Mouse (Mus musculus) thymus, postnatal 10 days (tissue): Measurements from ENCODE around the gene Hnrnpul1.

ENCODE experiments used
- DNase-seq, 2 experiments: peaks; one replicate each; pipeline ENCODE4 v3.0.0; 2021; ENCODE audit warnings: low spot score in 2 of 2

Hnrnpul1 gene

DNA sequence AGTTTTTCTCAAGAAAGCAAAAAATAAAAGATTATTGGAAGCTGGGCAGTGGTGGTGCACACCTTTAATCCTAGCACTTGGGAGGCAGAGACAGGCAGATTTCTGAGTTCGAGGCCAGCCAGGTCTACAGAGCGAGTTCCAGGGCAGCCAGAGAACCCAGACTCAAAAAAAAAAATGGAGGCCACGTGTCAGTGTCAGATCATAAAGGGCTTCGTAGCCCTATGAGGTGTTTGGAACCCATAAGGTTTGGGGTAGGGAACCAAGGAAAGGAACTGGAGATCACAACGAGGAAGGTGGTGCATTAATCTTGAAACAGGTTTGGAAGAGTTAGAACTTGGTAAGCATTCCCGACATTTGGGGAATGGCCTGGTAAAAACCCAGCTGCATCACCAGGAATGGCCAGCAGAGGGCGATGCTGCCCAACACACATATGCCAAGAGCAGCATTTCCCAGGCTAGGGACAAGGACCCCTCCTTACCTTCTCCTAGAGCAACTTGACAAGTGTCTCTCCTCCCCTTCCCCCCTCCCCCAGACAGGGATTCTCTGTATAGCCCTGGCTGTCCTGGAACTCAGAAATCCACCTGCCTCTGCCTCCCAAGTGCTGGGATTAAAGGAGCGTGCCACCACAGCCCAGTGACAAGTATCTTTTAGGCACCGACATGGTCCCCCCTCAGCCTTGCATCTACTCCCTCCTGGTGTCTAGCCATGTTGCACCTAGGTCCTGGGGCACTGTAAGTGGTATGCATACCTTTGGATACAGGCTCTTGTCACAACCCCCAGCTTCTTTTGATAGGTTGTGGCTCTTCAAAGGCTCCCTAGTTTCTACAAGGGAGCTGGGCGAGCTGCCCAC, 34.6 kb downstream of the Hnrnpul1 start:
- peak; percentile 38 to 68 for DNase-seq

DNA sequence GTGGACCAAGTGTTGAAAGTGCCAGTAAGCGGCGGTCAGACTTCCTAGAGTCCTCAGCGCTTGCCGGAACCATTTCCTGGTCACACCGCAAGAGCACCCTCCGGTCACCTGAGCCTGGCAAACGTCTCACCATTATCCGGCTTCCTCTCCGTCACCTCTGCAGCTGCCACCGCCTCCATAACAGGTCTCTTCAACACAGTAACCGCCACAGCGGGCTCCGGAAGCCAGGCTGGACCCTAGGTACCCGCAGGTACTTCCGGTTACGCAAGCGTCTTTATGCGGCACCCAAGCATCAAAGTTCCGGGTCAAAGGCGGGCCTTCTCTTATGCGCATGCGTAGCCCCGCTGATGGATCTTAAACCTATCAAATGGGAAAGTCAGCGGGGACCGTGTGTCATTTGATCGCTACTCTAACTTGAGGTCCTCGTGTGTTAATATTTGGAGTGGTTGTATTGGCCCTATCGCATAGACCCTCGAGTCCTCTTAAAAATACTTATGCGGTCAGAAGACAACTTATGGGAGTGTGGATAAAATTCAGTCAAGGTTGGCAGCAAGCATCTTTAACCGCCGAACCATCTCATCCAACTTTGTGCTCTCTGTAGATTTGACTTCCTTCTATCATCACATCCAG, 35.7 kb downstream of the Hnrnpul1 start, which contains the start of gene Ccdc97:
TSS of gene Ccdc97 (minus strand) at position 301 of the 630 bp plus-strand sequence.
- peak; percentile 86 to 88 for DNase-seq

DNA sequence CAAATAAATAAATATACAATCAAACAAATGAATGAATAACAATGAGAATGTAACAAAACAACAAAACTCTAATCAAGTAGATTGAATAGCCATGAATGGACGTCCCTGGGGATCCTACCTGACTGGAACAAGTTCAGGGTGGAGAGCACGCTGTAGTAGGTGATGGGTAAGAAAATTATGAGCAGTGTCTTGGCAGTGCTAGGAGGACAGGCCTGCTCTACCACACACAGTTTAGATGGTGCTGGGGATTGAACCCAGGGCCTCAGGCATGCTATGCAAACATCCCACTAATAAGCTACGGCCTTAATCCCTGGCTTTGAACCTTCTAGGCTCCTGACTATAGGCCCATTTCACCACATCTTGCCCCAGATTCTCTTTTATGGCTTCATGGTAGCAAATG, 37.1 kb downstream of the Hnrnpul1 start:
- no peak for DNase-seq

DNA sequence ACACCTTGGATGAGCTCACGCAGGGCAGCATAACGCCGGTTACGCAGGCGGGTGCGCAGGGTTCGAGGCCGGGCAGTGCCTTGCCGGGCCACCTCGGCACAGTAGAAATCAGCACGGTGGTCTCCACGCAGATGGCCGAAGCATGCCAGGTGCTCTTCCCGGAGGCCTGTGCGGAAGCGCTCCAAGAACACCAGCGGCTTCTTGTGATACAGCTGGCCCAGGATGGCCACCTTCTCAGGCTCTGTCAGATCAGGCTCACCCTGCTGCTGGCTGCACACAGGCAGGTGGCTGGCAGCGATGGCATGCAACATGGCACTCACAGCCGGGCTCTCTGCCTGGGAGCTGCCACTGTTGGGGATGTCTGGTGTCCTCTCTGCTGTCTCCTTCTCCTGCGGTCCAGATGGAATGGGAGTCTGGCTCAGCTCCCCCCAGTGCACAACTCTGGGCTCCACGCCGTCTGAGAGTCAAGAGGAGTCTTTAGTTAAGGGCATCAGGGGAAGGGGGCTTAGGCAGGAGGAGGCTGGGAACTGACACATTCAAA, 38.8 kb downstream of the Hnrnpul1 start:
- DNase-seq: no peak

DNA sequence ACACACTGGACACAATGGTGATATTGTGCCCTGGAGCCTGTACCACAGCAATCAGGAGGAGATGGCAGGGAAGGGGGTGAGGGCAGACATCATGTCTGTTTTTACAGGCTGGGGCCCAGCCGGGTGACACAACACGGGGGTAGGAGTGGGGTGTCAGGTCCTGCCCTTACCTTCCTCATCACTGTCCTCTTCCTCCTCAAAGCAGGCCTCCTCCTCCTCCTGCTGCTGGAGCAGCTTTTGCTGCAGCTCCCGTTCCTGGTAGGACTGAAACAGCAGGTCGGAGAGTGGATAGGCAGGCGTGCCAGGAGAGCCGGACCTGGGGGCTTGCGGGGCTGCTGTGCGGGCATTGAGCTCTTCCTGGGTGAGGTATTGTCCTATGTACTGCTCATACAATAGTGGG, 40.0 kb downstream of the Hnrnpul1 start:
- no peak for DNase-seq

DNA sequence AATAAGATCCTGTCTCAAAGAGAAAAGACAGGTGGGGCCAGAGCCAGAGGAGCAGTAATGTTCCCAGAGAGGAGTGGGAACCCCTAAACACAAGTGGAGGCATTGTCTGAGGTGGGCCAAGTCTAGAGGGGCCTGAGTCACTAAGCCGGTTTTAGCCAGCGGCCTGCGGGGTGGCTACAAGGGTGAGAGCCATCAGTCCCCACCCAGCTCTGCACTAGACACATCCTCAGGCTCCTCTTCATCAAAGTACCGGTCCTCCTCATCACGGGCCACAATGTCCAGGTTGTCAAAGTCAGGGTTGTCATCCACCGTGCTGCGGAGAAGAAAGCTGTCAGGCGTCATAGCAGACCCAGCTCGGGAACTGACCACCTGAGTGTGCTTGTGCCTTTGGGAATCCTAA, 41.8 kb downstream of the Hnrnpul1 start:
- no peak for DNase-seq

DNA sequence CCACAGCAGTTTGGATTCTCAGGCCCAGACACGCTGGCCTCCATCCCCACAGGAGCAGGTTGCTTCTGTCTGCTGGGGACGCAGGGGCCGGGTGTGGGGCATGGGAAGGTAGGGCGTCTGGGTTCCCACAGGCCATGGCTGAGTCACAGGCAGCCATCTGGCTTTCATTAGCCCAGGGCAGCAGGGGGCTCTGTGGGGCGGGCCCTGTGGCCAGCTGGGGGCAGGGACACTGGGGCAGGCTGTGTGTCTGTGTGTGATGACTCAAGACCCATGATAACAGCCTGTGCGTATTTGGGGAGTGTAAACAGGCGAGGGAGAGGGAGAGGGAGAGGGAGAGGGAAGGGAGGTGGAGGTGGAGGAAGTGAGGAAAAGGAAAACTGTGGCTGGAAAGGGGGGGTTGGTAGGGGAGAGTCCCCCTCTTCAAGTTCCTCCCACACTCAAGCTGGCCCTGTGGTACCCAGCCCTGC, 42.8 kb downstream of the Hnrnpul1 start:
- no peak for DNase-seq

DNA sequence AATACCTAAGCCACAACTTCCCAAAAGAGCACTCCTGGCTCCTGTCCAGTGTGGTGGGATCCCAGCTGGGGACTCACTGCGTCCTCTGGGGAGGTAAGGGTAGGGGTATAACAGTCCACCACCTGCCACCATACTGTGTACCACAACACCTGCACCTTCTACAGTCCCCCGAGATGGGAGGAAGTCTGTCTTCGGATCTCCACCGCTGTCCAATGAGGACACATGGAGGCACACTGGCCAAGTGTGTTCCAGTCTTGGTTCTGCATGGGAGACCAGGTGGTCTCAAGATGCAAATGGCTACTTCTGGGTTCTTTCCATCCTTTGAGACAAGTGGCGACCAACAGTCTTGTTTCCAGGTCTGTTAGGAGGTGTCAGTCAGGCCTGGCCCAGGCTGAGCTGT, 43.4 kb downstream of the Hnrnpul1 start:
- no peak for DNase-seq

DNA sequence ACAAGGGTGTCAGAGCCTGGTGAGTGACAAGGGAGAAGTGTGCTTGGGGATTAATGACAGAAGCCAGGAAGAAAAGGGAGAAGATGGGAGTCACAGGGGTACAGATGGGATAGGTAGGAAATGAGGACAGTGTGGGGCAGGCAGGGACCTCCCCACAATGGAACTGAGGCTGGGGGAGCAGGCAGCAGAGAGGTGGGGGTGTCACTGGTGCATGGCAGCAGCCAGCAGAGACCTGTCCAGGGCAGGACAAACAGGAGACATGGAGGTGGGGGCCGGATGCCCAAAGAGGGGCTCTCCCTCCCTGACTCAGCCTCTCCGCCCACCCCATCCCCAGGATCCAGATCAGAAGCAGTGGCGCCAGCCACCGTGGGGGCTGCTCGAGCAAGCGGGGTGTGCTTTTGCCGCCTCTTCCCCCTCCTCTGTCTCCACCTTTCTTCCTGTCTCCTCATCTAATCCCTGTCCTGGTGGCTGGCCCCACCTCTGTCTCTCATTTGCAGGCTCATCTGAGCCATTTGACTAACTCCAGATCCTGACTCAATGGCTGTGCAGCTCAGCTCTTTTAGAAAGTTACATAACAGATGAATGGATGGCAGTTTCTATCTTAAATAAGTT, 43.9 kb downstream of the Hnrnpul1 start:
- DNase-seq: no peak

DNA sequence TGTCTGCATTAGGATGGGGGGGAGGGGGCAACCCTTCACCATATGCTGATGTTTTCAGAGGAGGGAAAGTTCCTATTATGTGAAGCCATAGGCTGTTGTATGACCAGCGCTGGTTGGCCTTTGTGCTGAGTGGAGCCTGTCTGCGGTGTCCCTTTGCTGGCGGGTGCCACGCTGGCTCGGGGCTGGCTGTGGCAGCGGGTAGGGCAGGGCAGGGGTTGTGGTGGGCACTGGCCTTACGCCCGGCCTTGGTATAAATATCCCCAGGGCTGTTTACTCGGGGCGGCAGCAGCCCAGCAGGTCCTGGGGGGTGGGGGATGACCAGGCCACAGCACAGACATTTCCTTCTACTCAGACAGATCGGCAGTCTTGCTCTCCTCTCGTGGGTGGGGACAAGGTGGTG, 44.6 kb downstream of the Hnrnpul1 start:
- DNase-seq: no peak

DNA sequence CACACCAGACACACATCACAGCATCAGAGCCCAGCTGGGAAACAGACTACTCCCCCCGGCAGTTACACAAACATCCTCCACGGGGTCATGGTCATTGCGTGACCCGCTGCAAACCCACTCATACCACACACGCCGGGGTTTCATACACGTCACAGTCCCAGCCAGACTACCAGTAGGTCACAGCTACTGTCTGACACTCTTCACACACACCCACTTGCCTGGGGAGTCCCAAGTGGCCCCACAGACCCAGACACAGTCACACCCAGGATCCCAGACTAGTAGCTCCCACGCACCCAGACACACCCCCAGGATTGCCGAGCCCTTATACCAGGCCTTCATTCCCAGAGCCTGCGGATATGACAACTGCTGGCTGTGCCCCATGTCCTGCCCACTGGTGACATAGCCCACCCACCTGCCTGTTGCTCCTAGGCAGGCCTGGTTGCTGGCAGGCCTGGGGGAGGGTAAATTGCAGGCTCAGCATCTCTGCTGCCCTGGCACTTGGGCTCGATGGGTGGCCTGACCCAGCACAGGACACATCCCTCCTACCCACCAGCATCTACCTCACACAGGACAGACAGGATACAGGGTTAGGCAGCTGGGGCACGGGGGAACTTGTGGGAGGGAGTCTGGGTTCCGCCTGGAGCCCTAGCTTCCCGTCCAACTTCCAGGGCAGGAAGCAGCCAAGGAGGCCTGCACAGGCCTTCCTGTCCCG, 46.8 kb downstream of the Hnrnpul1 start:
- no peak for DNase-seq

DNA sequence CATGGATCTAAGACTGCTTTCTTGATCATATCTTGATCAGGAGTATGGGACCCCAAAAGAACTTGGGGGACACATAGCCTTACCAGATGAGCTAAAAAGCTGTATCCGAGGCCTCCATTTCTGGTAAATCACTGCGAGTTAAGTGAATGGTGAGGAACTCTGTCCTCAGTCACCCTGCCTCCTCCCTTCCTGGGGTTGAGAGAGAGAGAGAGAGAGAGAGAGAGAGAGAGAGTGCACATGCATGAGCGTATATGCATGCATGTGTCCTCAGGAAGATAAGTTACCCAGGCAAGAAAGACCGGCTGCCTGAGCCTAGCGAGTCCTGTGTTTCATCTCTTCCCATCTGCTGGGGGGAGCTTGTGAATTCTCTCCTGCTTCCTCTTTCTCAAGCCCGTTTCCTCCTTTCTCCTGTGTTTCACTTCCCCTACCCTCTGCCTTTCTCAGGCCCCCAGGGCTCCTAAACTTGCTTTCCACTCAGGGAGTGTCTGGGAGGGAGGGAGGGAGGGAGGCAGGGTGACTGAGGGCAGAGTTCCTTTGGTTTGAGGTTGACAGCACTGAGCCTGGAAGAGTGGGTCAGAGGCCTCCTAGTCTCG, 47.9 kb downstream of the Hnrnpul1 start:
- no peak for DNase-seq

DNA sequence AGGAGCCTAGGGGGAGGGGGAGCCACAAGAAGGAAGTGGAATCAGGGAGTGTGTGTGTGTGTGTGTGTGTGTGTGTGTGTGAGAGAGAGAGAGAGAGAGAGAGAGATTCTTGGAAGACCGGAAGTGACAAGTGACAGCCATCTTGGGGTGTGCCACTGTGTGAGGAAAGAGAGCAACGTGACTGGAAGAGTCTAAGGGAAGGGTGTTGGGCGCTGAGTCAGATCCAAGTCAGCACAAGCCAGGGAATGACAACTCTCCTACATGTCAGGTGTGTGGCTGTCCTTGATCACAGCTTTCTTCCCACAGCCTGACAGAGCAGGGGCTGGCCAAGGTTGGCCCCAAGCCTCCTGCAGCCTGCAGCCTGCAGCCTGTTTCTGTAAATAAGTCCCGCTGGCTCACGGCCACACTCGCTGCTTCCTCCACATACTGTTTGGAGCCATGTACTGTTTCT, 48.7 kb downstream of the Hnrnpul1 start:
- no peak for DNase-seq

DNA sequence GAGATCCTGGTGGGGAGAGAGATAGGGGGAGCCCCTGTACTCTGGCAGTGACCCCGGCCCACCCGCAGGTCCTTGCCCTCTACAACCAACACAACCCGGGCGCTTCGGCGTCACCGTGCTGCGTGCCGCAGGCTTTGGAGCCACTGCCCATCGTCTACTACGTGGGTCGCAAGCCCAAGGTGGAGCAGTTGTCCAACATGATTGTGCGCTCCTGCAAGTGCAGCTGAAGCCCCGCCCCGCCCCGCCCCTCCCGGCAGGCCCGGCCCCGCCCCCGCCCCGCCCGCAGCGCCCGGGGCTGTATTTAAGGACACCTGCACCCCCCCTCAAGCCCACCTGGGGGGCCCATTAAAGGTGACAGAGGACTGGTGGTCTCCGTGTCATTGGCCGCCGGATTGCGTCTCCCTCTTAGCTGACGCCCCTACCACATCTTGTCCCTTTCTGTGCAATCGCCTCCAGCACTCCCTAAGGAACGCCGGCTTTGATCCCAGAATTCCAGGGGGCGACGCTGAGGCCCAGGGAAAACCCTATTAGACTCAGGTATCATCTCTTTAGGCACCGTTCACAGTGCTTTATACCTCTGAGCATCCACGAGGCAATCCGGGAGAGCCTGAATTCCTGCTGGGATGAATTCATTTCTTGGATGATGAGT, 49.7 kb downstream of the Hnrnpul1 start:
- DNase-seq: no peak

DNA sequence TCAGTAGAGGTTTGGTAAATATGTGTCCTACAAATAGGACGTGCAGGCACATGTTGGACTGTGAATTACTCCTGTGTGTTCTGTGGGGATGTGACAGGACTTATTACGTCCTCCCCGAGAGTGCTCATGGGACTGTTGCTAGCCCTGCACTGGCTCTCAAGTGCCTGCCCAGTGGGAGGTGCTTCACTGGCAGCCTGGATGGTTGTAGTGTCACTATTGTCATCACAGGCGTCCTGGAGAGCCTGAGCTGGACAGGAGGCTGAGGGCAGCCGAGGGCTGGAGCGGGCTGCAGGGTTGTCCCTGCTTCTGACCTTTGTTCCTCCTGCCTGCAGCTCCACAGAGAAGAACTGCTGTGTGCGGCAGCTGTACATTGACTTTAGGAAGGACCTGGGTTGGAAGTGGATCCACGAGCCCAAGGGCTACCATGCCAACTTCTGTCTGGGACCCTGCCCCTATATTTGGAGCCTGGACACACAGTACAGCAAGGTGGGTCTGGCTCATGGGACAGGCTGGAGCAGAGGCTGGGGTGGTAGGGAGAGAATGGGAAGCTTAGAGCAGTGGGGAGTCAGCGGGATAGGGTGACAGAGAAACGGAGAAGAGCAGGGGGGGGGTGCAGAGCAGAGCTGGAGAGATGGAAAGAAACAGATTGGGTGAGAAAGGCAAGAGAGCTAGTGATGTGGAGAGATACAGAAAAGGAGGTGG, 50.6 kb downstream of the Hnrnpul1 start:
- DNase-seq: no peak

DNA sequence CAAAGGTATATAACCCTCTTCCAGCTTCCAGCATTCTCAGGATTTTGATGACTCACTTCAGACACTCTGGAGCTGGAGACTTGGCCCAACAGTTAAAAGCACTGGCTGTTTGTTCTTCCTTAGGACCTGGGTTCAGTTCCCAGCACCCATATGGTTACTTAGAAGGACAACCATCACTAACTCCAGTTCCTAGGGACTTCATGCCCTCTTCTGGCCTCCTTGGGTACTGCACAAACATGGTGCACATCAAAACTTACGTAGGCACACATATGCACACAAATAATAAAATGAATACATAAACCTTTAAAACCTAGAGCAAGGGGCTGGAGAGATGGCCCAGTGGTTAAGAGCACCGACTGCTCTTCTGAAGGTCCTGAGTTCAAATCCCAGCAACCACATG, 52.2 kb downstream of the Hnrnpul1 start:
- DNase-seq: no peak

DNA sequence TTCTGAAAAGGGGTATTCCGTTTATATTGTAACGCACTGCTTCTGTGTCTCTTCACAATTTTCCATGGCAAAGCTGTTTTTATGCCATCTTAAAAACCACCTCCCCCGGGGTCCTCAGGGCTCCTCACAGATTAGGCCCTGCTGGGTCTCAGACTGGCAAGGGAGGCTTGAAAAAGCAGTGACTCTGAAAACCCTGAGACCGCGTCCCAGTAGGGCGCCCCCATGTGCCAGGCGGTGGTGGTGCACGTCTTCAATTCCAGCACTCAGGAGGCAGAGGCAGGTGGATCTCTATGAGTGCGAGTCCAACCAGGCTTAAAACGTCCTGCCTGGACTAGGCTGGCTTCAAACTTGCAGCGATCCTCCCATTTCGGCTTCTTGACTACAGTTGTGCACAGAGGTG, 53.8 kb downstream of the Hnrnpul1 start:
- no peak for DNase-seq

DNA sequence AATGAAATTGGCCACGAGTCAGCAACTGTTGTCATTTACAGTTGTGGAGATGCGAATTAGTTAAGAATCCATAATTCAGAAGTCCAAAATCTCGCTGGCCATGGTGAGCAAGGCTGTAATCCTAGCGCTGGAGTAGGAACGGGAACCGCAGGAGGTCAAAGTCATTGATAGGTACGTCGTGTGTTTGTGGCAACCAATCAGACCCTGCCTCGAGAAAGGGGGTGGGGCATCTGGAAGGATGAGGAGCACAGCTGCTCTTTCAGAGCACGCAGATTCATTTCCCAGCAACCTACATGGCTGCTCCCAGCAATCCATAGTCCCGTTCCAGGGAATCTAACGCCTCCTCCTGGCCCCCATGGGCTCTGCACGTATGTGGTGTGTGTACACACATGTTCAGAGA, 54.7 kb downstream of the Hnrnpul1 start:
- DNase-seq: no peak

DNA sequence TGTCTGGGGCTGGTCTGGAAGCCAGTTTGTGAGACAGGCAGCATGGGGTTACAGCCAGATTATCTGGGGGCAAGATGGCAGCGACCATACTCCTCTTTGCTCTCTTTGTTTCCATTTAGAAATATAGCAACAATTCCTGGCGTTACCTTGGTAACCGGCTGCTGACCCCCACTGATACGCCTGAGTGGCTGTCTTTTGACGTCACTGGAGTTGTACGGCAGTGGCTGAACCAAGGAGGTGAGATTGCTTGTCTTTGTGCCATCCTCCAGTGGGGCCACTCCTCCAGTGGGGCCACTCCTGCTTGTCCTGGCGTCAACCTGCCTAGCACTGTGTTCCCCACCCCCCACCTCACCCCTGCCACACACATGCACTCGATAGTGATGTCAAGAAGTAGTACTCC, 60.5 kb downstream of the Hnrnpul1 start:
- no peak for DNase-seq

DNA sequence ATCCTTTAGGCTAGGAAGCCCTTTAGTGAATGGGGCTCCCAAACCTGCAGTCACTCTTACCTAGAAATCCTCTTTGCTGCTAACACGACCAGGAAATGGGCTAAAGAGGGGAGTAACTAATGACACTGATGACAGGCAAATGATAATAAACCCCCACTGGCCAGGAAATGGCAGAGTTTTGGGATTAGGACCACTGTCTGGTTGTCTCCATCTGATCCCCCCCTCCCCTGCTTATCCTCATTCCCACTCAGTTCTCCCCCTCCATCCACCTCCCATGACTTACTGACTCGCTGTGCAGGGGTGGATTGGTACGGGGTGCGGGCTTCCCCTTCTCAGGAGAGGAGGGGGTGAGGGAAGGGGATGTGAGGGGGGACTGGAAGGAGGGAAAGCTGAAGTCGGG, 64.5 kb downstream of the Hnrnpul1 start:
- no peak for DNase-seq
